Mouse (Mus musculus): ENCODE measurements around the gene 1700015G11Rik. TPM values are rescaled to one million over a fixed set of nuclear protein-coding genes. Genes with fewer than 3 reads are reported as not detected.
A peak's percentile ranks its signal among the peaks of the same experiment; 100 is the strongest.

1700015G11Rik gene
- not detected in 2 replicates for polyA plus RNA-seq (2015; fragmentation: Nextera tagmentation; extraction: Ambion mirVana)

GRCm38 (mm10) chr7:52015628-52016027 lies at the start of gene 1700015G11Rik:
TSS of gene 1700015G11Rik (minus strand) at chr7:52015728.
- no peaks in the 10 kb centered on the region for H3K4me1 ChIP-seq
- H3K36me3 ChIP-seq, result no peaks in the 10 kb centered on the region
- no peaks in the 10 kb centered on the region for H3K27me3 ChIP-seq
- no peak within 1 kb of the TSS for H3K27ac ChIP-seq
- no peaks in the 10 kb centered on the region for H3K9me3 ChIP-seq
- no peak within 1 kb of the TSS for H3K9ac ChIP-seq
- H3K4me2 ChIP-seq, result no peak within 1 kb of the TSS
- ATAC-seq (ENCODE audit: borderline replicate concordance, extremely low read depth, low FRiP score, low TSS enrichment), result no peak
- H3K4me3 ChIP-seq, result no peak within 1 kb of the TSS
- whole genome bisulfite sequencing, result 73% methylated on average over 3 of the region's 3 CpGs

GRCm38 (mm10) chr7:52056954-52057353 lies 41.4 kb upstream of the 1700015G11Rik start:
- no peak overlapping the region for H3K9ac ChIP-seq
- no peaks in the 10 kb centered on the region for H3K27me3 ChIP-seq
- 81% methylated on average over 2 of the region's 2 CpGs for WGBS
- no peak overlapping the region for H3K4me2 ChIP-seq
- no peaks in the 10 kb centered on the region for H3K9me3 ChIP-seq
- ATAC-seq (ENCODE audit: borderline replicate concordance, extremely low read depth, low FRiP score, low TSS enrichment), result no peak
- H3K4me1 ChIP-seq, result no peaks in the 10 kb centered on the region
- no peak overlapping the region for H3K27ac ChIP-seq
- H3K4me3 ChIP-seq, result no peak overlapping the region
- H3K36me3 ChIP-seq, result no peaks in the 10 kb centered on the region

- no peak overlapping the region for H3K9ac ChIP-seq
- no peak overlapping the region for H3K4me3 ChIP-seq
- no peaks in the 10 kb centered on the region for H3K36me3 ChIP-seq
- no peaks in the 10 kb centered on the region for H3K27me3 ChIP-seq
- no peaks in the 10 kb centered on the region for H3K9me3 ChIP-seq
- ATAC-seq (ENCODE audit: borderline replicate concordance, extremely low read depth, low FRiP score, low TSS enrichment), result no peak
- H3K4me1 ChIP-seq, result no peaks in the 10 kb centered on the region
- H3K27ac ChIP-seq, result no peak overlapping the region
- H3K4me2 ChIP-seq, result no peak overlapping the region
- 50% methylated on average over 4 of the region's 4 CpGs for WGBS
Observed at GRCm38 (mm10) chr7:52056274-52056673, 40.7 kb upstream of the 1700015G11Rik start.

- Histone ChIP-seq H3K9me3 (no peaks in the 10 kb centered on the region), H3K36me3 (no peaks in the 10 kb centered on the region), H3K27ac (no peak overlapping the region), H3K9ac (no peak overlapping the region), H3K4me2 (no peak overlapping the region), H3K4me1 (no peaks in the 10 kb centered on the region), H3K27me3 (no peaks in the 10 kb centered on the region), H3K4me3 (no peak overlapping the region)
- 45% methylated on average over 2 of the region's 2 CpGs for WGBS
- no peak for ATAC-seq (ENCODE audit: borderline replicate concordance, extremely low read depth, low FRiP score, low TSS enrichment)
Observed at GRCm38 (mm10) chr7:52055831-52056230, 40.3 kb upstream of the 1700015G11Rik start.

GRCm38 (mm10) chr7:52037600-52038582 lies 22.4 kb upstream of the 1700015G11Rik start:
- Histone ChIP-seq H3K9me3 (no peaks in the 10 kb centered on the region), H3K9ac (no peak overlapping the region), H3K4me3 (no peak overlapping the region), H3K36me3 (no peaks in the 10 kb centered on the region), H3K4me1 (no peaks in the 10 kb centered on the region), H3K27ac (no peak overlapping the region), H3K27me3 (no peaks in the 10 kb centered on the region), H3K4me2 (no peak overlapping the region)
- no peak for ATAC-seq (ENCODE audit: borderline replicate concordance, extremely low read depth, low FRiP score, low TSS enrichment)
- 42% methylated on average over 8 of the region's 8 CpGs for WGBS

GRCm38 (mm10) chr7:52024050-52024626 lies 8.6 kb upstream of the 1700015G11Rik start:
- no peaks in the 10 kb centered on the region for H3K4me1 ChIP-seq
- no peak overlapping the region for H3K27ac ChIP-seq
- no peaks in the 10 kb centered on the region for H3K36me3 ChIP-seq
- no peak overlapping the region for H3K4me2 ChIP-seq
- 85% methylated on average over 5 of the region's 5 CpGs for WGBS
- H3K9me3 ChIP-seq, result no peaks in the 10 kb centered on the region
- H3K4me3 ChIP-seq, result no peak overlapping the region
- no peak overlapping the region for H3K9ac ChIP-seq
- no peak for ATAC-seq (ENCODE audit: borderline replicate concordance, extremely low read depth, low FRiP score, low TSS enrichment)
- H3K27me3 ChIP-seq, result no peaks in the 10 kb centered on the region

GRCm38 (mm10) chr7:52022039-52022438 lies 6.5 kb upstream of the 1700015G11Rik start:
- Histone ChIP-seq H3K27ac (no peak overlapping the region), H3K4me2 (no peak overlapping the region), H3K4me1 (no peaks in the 10 kb centered on the region), H3K36me3 (no peaks in the 10 kb centered on the region), H3K4me3 (no peak overlapping the region), H3K27me3 (no peaks in the 10 kb centered on the region), H3K9me3 (no peaks in the 10 kb centered on the region), H3K9ac (no peak overlapping the region)
- WGBS, result 63% methylated on average over 4 of the region's 4 CpGs
- no peak for ATAC-seq (ENCODE audit: borderline replicate concordance, extremely low read depth, low FRiP score, low TSS enrichment)

GRCm38 (mm10) chr7:52015180-52015579 lies 348 bp downstream of the 1700015G11Rik start:
- Histone ChIP-seq H3K4me3 (no peak overlapping the region), H3K9me3 (no peaks in the 10 kb centered on the region), H3K27me3 (no peaks in the 10 kb centered on the region), H3K4me1 (no peaks in the 10 kb centered on the region), H3K27ac (no peak overlapping the region), H3K36me3 (no peaks in the 10 kb centered on the region), H3K9ac (no peak overlapping the region), H3K4me2 (no peak overlapping the region)
- WGBS, result 71% methylated on average over 1 of the region's 1 CpGs
- no peak for ATAC-seq (ENCODE audit: borderline replicate concordance, extremely low read depth, low FRiP score, low TSS enrichment)

GRCm38 (mm10) chr7:52013457-52013856 lies 2.1 kb downstream of the 1700015G11Rik start:
- no peaks in the 10 kb centered on the region for H3K4me1 ChIP-seq
- no peak overlapping the region for H3K4me2 ChIP-seq
- H3K36me3 ChIP-seq, result no peaks in the 10 kb centered on the region
- no peaks in the 10 kb centered on the region for H3K27me3 ChIP-seq
- WGBS, result 67% methylated on average over 7 of the region's 7 CpGs
- ATAC-seq (ENCODE audit: borderline replicate concordance, extremely low read depth, low FRiP score, low TSS enrichment), result no peak
- H3K27ac ChIP-seq, result no peak overlapping the region
- H3K4me3 ChIP-seq, result no peak overlapping the region
- no peak overlapping the region for H3K9ac ChIP-seq
- H3K9me3 ChIP-seq, result no peaks in the 10 kb centered on the region

GRCm38 (mm10) chr7:52007138-52007537 lies 8.4 kb downstream of the 1700015G11Rik start:
- no peak for ATAC-seq (ENCODE audit: borderline replicate concordance, extremely low read depth, low FRiP score, low TSS enrichment)
- Histone ChIP-seq H3K4me2 (no peak overlapping the region), H3K36me3 (no peaks in the 10 kb centered on the region), H3K27me3 (no peaks in the 10 kb centered on the region), H3K9me3 (no peaks in the 10 kb centered on the region), H3K4me1 (0 out of 2 replicates have a peak, but pooled peaks cover 3% of the 10 kb centered on the region), H3K9ac (no peak overlapping the region), H3K4me3 (no peak overlapping the region), H3K27ac (no peak overlapping the region)
- 58% methylated on average over 2 of the region's 2 CpGs for WGBS

- peak overlapping the region; percentile 81 for H3K4me2 ChIP-seq
- no peaks in the 10 kb centered on the region for H3K36me3 ChIP-seq
- H3K4me3 ChIP-seq, result peak overlapping the region; percentile 57
- H3K4me1 ChIP-seq, result 0 out of 2 replicates have a peak, but pooled peaks cover 3% of the 10 kb centered on the region
- no peaks in the 10 kb centered on the region for H3K9me3 ChIP-seq
- H3K27me3 ChIP-seq, result no peaks in the 10 kb centered on the region
- H3K9ac ChIP-seq, result no peak overlapping the region
- no peak; the same call in 1 of the 2 replicates for ATAC-seq (ENCODE audit: borderline replicate concordance, extremely low read depth, low FRiP score, low TSS enrichment)
- WGBS, result 1% methylated on average over 9 of the region's 9 CpGs
- peak overlapping the region; percentile 66 for H3K27ac ChIP-seq
Observed at GRCm38 (mm10) chr7:52006296-52006630, 9.3 kb downstream of the 1700015G11Rik start.
